Mouse (Mus musculus): ENCODE results near the gene Dtd2. TPM values are rescaled to one million over a fixed set of nuclear protein-coding genes. Genes with fewer than 3 reads are reported as not detected.

Dtd2 gene
- polyA plus RNA-seq, 1 experiment from 2014 or later, result 28.7 TPM

- no peak overlapping the region for H3K4me2 ChIP-seq (ENCODE audit: low read depth, low read length, severe bottlenecking)
- DNase-seq (ENCODE audit: low spot score) (no peak), ATAC-seq (replicated peaks; ENCODE audit: low FRiP score) (no peak)
- H3K4me1 ChIP-seq (replicated peaks; ENCODE audit: control insufficient read depth, insufficient read depth, low read length), result no peaks in the 10 kb centered on the region
- H3K4me3 ChIP-seq (ENCODE audit: low read depth, low read length), result no peak overlapping the region
- H3K27ac ChIP-seq (ENCODE audit: low read depth, low read length), result no peak overlapping the region
- H3K9ac ChIP-seq (ENCODE audit: low read length), result no peak overlapping the region
- H3K36me3 ChIP-seq (ENCODE audit: control insufficient read depth, insufficient read depth, low read length), result no peaks in the 10 kb centered on the region; the same call in 1 of the 2 replicates
- H3K27me3 ChIP-seq (ENCODE audit: control insufficient read depth, insufficient read depth, low read length), result no peaks in the 10 kb centered on the region
- H3K9me3 ChIP-seq (ENCODE audit: control insufficient read depth, low read length), result no peaks in the 10 kb centered on the region
- WGBS, result 87% methylated on average over 9 of the region's 9 CpGs
These were observed 7.9 kb downstream of the Dtd2 start for GRCm38 (mm10) chr12:51998366-51998932.

- Histone ChIP-seq H3K9ac (ENCODE audit: low read length) (no peak overlapping the region), H3K36me3 (ENCODE audit: control insufficient read depth, insufficient read depth, low read length) (no peaks in the 10 kb centered on the region; the same call in 1 of the 2 replicates), H3K9me3 (ENCODE audit: control insufficient read depth, low read length) (no peaks in the 10 kb centered on the region), H3K4me2 (ENCODE audit: low read depth, low read length, severe bottlenecking) (no peak overlapping the region), H3K4me3 (ENCODE audit: low read depth, low read length) (no peak overlapping the region), H3K4me1 (replicated peaks; ENCODE audit: control insufficient read depth, insufficient read depth, low read length) (no peaks in the 10 kb centered on the region), H3K27me3 (ENCODE audit: control insufficient read depth, insufficient read depth, low read length) (no peaks in the 10 kb centered on the region), H3K27ac (ENCODE audit: low read depth, low read length) (no peak overlapping the region)
- ATAC-seq (replicated peaks; ENCODE audit: low FRiP score), result no peak
- DNase-seq (ENCODE audit: low spot score), result no peak
- WGBS, result 97% methylated on average over 1 of the region's 1 CpGs
These were observed 10.4 kb downstream of the Dtd2 start for GRCm38 (mm10) chr12:51995738-51996536.

- H3K4me2 ChIP-seq (ENCODE audit: low read depth, low read length, severe bottlenecking), result no peak overlapping the region
- no peaks in the 10 kb centered on the region for H3K4me1 ChIP-seq (replicated peaks; ENCODE audit: control insufficient read depth, insufficient read depth, low read length)
- no peak overlapping the region for H3K27ac ChIP-seq (ENCODE audit: low read depth, low read length)
- no peak overlapping the region for H3K9ac ChIP-seq (ENCODE audit: low read length)
- DNase-seq (ENCODE audit: low spot score) (no peak), ATAC-seq (replicated peaks; ENCODE audit: low FRiP score) (no peak)
- H3K9me3 ChIP-seq (ENCODE audit: control insufficient read depth, low read length), result no peaks in the 10 kb centered on the region
- no peak overlapping the region for H3K4me3 ChIP-seq (ENCODE audit: low read depth, low read length)
- H3K27me3 ChIP-seq (ENCODE audit: control insufficient read depth, insufficient read depth, low read length), result no peaks in the 10 kb centered on the region
- 83% methylated on average over 2 of the region's 2 CpGs for WGBS
- no peaks in the 10 kb centered on the region for H3K36me3 ChIP-seq (ENCODE audit: control insufficient read depth, insufficient read depth, low read length)
These were observed 15.7 kb downstream of the Dtd2 start for GRCm38 (mm10) chr12:51990629-51991028.

DNA sequence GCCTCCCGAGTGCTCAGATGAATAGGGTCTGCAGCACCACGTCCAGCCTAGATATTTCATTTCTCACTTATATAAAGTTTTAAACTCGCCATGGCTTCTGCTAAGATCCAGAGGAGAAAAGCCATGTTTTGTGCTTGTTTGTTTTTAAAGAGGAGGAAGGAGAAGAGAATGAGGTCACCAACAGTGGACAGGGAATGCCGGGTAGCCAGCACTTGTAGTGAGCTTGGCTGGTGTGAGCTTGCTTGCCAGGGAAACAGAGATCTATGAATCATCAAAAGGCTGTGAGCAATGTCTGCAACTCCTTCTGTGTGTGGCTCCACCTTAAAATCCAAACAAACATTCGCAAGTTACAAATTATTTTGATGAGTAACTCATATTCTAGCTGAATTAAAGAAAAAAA, 17.8 kb downstream of the Dtd2 start:
- no peak for DNase-seq (ENCODE audit: low spot score)
- ATAC-seq (replicated peaks; ENCODE audit: low FRiP score), result no peak
- no peaks in the 10 kb centered on the region for H3K27me3 ChIP-seq (ENCODE audit: control insufficient read depth, insufficient read depth, low read length)
- H3K4me2 ChIP-seq (ENCODE audit: low read depth, low read length, severe bottlenecking), result no peak overlapping the region
- H3K9me3 ChIP-seq (ENCODE audit: control insufficient read depth, low read length), result no peaks in the 10 kb centered on the region
- 90% methylated on average over 5 of the region's 5 CpGs for WGBS
- no peak overlapping the region for H3K4me3 ChIP-seq (ENCODE audit: low read depth, low read length)
- H3K27ac ChIP-seq (ENCODE audit: low read depth, low read length), result no peak overlapping the region
- no peaks in the 10 kb centered on the region for H3K36me3 ChIP-seq (ENCODE audit: control insufficient read depth, insufficient read depth, low read length)
- no peaks in the 10 kb centered on the region for H3K4me1 ChIP-seq (replicated peaks; ENCODE audit: control insufficient read depth, insufficient read depth, low read length)
- H3K9ac ChIP-seq (ENCODE audit: low read length), result no peak overlapping the region

GRCm38 (mm10) chr12:51985826-51986225, 20.5 kb downstream of the Dtd2 start:
- Histone ChIP-seq H3K36me3 (ENCODE audit: control insufficient read depth, insufficient read depth, low read length) (no peaks in the 10 kb centered on the region), H3K27ac (ENCODE audit: low read depth, low read length) (no peak overlapping the region), H3K9ac (ENCODE audit: low read length) (no peak overlapping the region), H3K4me3 (ENCODE audit: low read depth, low read length) (no peak overlapping the region), H3K4me2 (ENCODE audit: low read depth, low read length, severe bottlenecking) (no peak overlapping the region), H3K4me1 (replicated peaks; ENCODE audit: control insufficient read depth, insufficient read depth, low read length) (no peaks in the 10 kb centered on the region), H3K27me3 (ENCODE audit: control insufficient read depth, insufficient read depth, low read length) (no peaks in the 10 kb centered on the region), H3K9me3 (ENCODE audit: control insufficient read depth, low read length) (no peaks in the 10 kb centered on the region)
- no peak for DNase-seq (ENCODE audit: low spot score)
- ATAC-seq (replicated peaks; ENCODE audit: low FRiP score), result no peak
- WGBS, result 84% methylated on average over 4 of the region's 4 CpGs

DNA sequence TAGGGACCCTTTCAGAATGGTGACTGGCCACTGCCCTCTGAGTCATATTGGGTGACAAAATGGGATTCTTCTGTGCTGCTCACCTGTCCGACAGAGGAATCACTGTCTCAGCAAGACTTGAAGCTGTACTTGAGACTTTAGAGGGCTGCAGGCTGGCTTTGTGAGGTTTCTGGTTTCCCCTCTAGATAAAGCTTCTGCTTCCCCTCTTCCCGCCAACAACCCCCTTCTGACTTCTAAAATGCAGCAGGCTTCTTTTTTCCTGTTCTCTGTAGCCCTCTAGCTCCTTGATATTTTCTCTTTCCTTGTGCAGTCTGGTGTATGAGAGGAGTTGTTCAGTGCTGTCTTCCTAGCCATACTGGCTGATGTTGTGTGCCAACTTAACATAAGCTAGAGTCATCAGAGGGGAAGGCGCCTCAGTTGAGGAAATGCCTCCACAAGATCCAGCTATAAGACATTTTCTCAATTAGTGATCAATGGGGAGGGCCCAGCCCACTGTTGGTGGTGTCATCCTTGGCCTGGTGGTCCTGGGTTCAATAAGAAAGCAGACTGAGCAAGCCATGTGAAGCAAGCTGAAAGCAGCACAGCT, 21.0 kb downstream of the Dtd2 start:
- Histone ChIP-seq H3K9ac (ENCODE audit: low read length) (no peak overlapping the region), H3K4me2 (ENCODE audit: low read depth, low read length, severe bottlenecking) (no peak overlapping the region), H3K27ac (ENCODE audit: low read depth, low read length) (no peak overlapping the region), H3K27me3 (ENCODE audit: control insufficient read depth, insufficient read depth, low read length) (no peaks in the 10 kb centered on the region), H3K36me3 (ENCODE audit: control insufficient read depth, insufficient read depth, low read length) (no peaks in the 10 kb centered on the region), H3K4me3 (ENCODE audit: low read depth, low read length) (no peak overlapping the region), H3K9me3 (ENCODE audit: control insufficient read depth, low read length) (no peaks in the 10 kb centered on the region), H3K4me1 (replicated peaks; ENCODE audit: control insufficient read depth, insufficient read depth, low read length) (no peaks in the 10 kb centered on the region)
- WGBS, result 90% methylated on average over 3 of the region's 3 CpGs
- no peak for ATAC-seq (replicated peaks; ENCODE audit: low FRiP score)
- DNase-seq (ENCODE audit: low spot score), result no peak

DNA sequence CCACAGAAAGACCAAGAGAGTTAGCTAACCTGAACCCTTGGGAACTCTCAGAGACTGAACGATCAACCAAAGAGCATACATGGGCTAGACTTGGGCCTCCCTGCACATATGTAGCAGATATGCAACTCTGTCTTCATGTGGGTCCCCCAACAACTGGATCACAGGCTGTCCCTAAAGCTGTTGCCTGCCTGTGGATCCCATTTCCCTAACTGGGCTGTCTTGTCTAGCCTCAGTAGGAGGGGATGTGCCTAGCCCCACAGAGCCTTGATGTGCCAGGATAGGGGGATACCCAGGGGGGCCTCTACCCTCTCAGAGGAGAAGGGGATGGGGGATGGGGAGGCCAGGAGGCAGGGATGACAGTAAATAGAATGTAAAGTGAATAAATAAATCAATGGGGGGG, 22.7 kb downstream of the Dtd2 start:
- no peak overlapping the region for H3K4me2 ChIP-seq (ENCODE audit: low read depth, low read length, severe bottlenecking)
- no peaks in the 10 kb centered on the region for H3K9me3 ChIP-seq (ENCODE audit: control insufficient read depth, low read length)
- no peak overlapping the region for H3K27ac ChIP-seq (ENCODE audit: low read depth, low read length)
- ATAC-seq (replicated peaks; ENCODE audit: low FRiP score) (no peak), DNase-seq (ENCODE audit: low spot score) (no peak)
- no peaks in the 10 kb centered on the region for H3K4me1 ChIP-seq (replicated peaks; ENCODE audit: control insufficient read depth, insufficient read depth, low read length)
- H3K4me3 ChIP-seq (ENCODE audit: low read depth, low read length), result no peak overlapping the region
- 90% methylated on average over 1 of the region's 1 CpGs for WGBS
- no peaks in the 10 kb centered on the region for H3K27me3 ChIP-seq (ENCODE audit: control insufficient read depth, insufficient read depth, low read length)
- H3K36me3 ChIP-seq (ENCODE audit: control insufficient read depth, insufficient read depth, low read length), result no peaks in the 10 kb centered on the region
- no peak overlapping the region for H3K9ac ChIP-seq (ENCODE audit: low read length)

DNA sequence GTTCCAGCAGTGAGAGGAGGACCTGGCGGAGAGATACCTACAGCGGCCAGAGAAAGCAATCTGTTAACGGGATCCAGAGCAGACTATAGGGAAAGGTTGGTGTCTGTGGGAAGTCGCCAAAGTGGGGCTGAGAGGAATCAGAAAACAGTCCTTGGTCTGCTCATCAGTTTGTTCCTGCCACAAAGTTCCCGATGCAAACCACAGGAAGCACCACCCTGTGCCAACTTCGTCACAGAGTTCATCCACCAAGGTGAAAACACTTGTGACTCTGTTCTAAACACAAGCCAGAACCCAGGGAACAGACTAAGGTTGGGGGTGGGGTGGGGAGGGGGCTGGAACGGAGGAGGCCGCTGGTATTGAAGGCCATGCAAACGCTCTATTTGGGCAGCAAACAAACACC, 29.8 kb downstream of the Dtd2 start:
- Histone ChIP-seq H3K27me3 (ENCODE audit: control insufficient read depth, insufficient read depth, low read length) (no peaks in the 10 kb centered on the region), H3K9me3 (ENCODE audit: control insufficient read depth, low read length) (peaks cover 2% of the 10 kb centered on the region; the same call in 1 of the 2 replicates), H3K27ac (ENCODE audit: low read depth, low read length) (no peak overlapping the region), H3K36me3 (ENCODE audit: control insufficient read depth, insufficient read depth, low read length) (no peaks in the 10 kb centered on the region), H3K4me2 (ENCODE audit: low read depth, low read length, severe bottlenecking) (no peak overlapping the region), H3K4me3 (ENCODE audit: low read depth, low read length) (no peak overlapping the region), H3K9ac (ENCODE audit: low read length) (no peak overlapping the region), H3K4me1 (replicated peaks; ENCODE audit: control insufficient read depth, insufficient read depth, low read length) (0 out of 2 replicates have a peak, but pooled peaks cover under 1% of the 10 kb centered on the region)
- ATAC-seq (replicated peaks; ENCODE audit: low FRiP score) (no peak), DNase-seq (ENCODE audit: low spot score) (no peak)
- 80% methylated on average over 9 of the region's 9 CpGs for WGBS

Measured in forebrain, embryonic 11.5 days (tissue).